ENCODE assay signal across 7 mouse cellular contexts in genomic region chr2:127247592-127248333, GRCm38 (mm10). TPM values are rescaled to one million over a fixed set of nuclear protein-coding genes. Genes with fewer than 3 reads are reported as not detected.
A peak's percentile ranks its signal among the peaks of the same experiment; 100 is the strongest.
DNase-seq lines count a peak whose midpoint lies in the region; ATAC-seq lines count a peak whose summit lies in the region.

Gene Ciao1, minus strand, starts transcription at chr2:127247816.
Gene Tmem127, plus strand, starts transcription at chr2:127247908.

- H3K36me3 ChIP-seq in embryonic facial prominence, embryonic 11.5 days (replicated peaks; ENCODE audit: control insufficient read depth, insufficient read depth, low read depth, low read length): peaks cover 3% of the 10 kb centered on the region
- peaks cover 54% of the 10 kb centered on the region for H3K36me3 ChIP-seq in limb, embryonic 10.5 days
- H3K36me3 ChIP-seq in midbrain, embryonic 13.5 days: peaks cover 37% of the 10 kb centered on the region

- peak within 1 kb of the TSS; percentile 86 for H3K4me3 ChIP-seq in embryonic facial prominence, embryonic 11.5 days (ENCODE audit: low read depth, low read length)
- peak within 1 kb of the TSS; percentile 98 for H3K4me3 ChIP-seq in limb, embryonic 10.5 days
- peak within 1 kb of the TSS; percentile 97 for H3K4me3 ChIP-seq in midbrain, embryonic 13.5 days (replicated peaks)

- peak within 1 kb of the TSS; percentile 97 for H3K4me2 ChIP-seq in embryonic facial prominence, embryonic 11.5 days (ENCODE audit: low read depth, low read length)
- H3K4me2 ChIP-seq in midbrain, embryonic 13.5 days (replicated peaks): peak within 1 kb of the TSS; percentile 99

- no peaks in the 10 kb centered on the region; the same call in 1 of the 2 replicates for H3K4me1 ChIP-seq in embryonic facial prominence, embryonic 11.5 days (ENCODE audit: control insufficient read depth, insufficient read depth, low read length)
- peaks cover 32% of the 10 kb centered on the region for H3K4me1 ChIP-seq in limb, embryonic 10.5 days
- peaks cover 36% of the 10 kb centered on the region for H3K4me1 ChIP-seq in midbrain, embryonic 13.5 days (replicated peaks)

- no peaks in the 10 kb centered on the region for H3K27me3 ChIP-seq in embryonic facial prominence, embryonic 11.5 days (ENCODE audit: control insufficient read depth, insufficient read depth, low read length)
- no peaks in the 10 kb centered on the region for H3K27me3 ChIP-seq in limb, embryonic 10.5 days (ENCODE audit: low read depth, poor library complexity, severe bottlenecking)
- no peaks in the 10 kb centered on the region for H3K27me3 ChIP-seq in midbrain, embryonic 13.5 days

- WGBS in embryonic facial prominence, embryonic 11.5 days: under 1% methylated on average over 52 of the region's 53 CpGs
- under 1% methylated on average over 53 of the region's 53 CpGs for WGBS in limb, embryonic 10.5 days
- under 1% methylated on average over 53 of the region's 53 CpGs for WGBS in midbrain, embryonic 13.5 days

- DNase-seq in adrenal gland, postnatal 14 days: peak; percentile 99
- DNase-seq in embryonic facial prominence, embryonic 11.5 days (ENCODE audit: low spot score): peak; percentile 99
- peak; percentile 98 for DNase-seq in kidney, adult 11 months
- DNase-seq in limb, embryonic 10.5 days (ENCODE audit: low spot score): peak; percentile 98
- peak; percentile 94 for DNase-seq in spleen, adult 12 weeks (ENCODE audit: low spot score)

- 0 out of 2 replicates have a peak within 1 kb of the TSS, but pooled peaks have one; percentile 41 for H3K27ac ChIP-seq in embryonic facial prominence, embryonic 11.5 days (replicated peaks; ENCODE audit: low read depth, low read length)
- peak within 1 kb of the TSS; percentile 85 for H3K27ac ChIP-seq in limb, embryonic 10.5 days
- H3K27ac ChIP-seq in midbrain, embryonic 13.5 days: peak within 1 kb of the TSS; percentile 81

- peak; percentile 98 for ATAC-seq in embryonic facial prominence, embryonic 11.5 days (replicated peaks; ENCODE audit: insufficient number of reproducible peaks, low FRiP score, low TSS enrichment, low read depth)
- peak; percentile 94 for ATAC-seq in granulocyte monocyte progenitor cell, adult 5-6 weeks (replicated peaks; ENCODE audit: poor library complexity, severe bottlenecking)
- ATAC-seq in midbrain, embryonic 13.5 days: peak; percentile 98

- H3K9ac ChIP-seq in embryonic facial prominence, embryonic 11.5 days (replicated peaks; ENCODE audit: low read length): peak within 1 kb of the TSS; percentile 86
- peak within 1 kb of the TSS; percentile 95 for H3K9ac ChIP-seq in midbrain, embryonic 13.5 days (replicated peaks)

- H3K9me3 ChIP-seq in embryonic facial prominence, embryonic 11.5 days (replicated peaks; ENCODE audit: control insufficient read depth, low read length): no peaks in the 10 kb centered on the region
- no peaks in the 10 kb centered on the region for H3K9me3 ChIP-seq in limb, embryonic 10.5 days (replicated peaks)
- no peaks in the 10 kb centered on the region for H3K9me3 ChIP-seq in midbrain, embryonic 13.5 days

RNA-seq across cellular contexts. Expression of gene Ciao1, which starts in this region (rescaled TPM):
- 93.5 and 101 TPM in 2 replicates for total RNA-seq in adrenal gland, postnatal 14 days (2021)
- 54.8 and 65.2 TPM in 2 replicates for polyA plus RNA-seq in embryonic facial prominence, embryonic 11.5 days (2014; fragmentation: Nextera tagmentation; extraction: Ambion mirVana)
- total RNA-seq in granulocyte monocyte progenitor cell, adult 5-6 weeks (2014; fragmentation: Nextera tagmentation): 36.3 and 47.4 TPM in 2 replicates
- total RNA-seq in granulocyte monocyte progenitor cell, adult 5-6 weeks (2017): 33.5 and 38.7 TPM in 2 replicates
- 58.8 and 58.9 TPM in 2 replicates for polyA plus RNA-seq in limb, embryonic 10.5 days (2016; fragmentation: Nextera tagmentation; extraction: Ambion mirVana)
- 64.0 and 68.4 TPM in 2 replicates for polyA plus RNA-seq in midbrain, embryonic 13.5 days (2015; fragmentation: Nextera tagmentation; extraction: Ambion mirVana)

RNA-seq across cellular contexts. Expression of gene Tmem127, which starts in this region (rescaled TPM):
- 65.1 and 65.3 TPM in 2 replicates for total RNA-seq in adrenal gland, postnatal 14 days (2021)
- 19.5 and 20.7 TPM in 2 replicates for polyA plus RNA-seq in embryonic facial prominence, embryonic 11.5 days (2014; fragmentation: Nextera tagmentation; extraction: Ambion mirVana)
- total RNA-seq in granulocyte monocyte progenitor cell, adult 5-6 weeks (2014; fragmentation: Nextera tagmentation): 12.8 and 18.8 TPM in 2 replicates
- 32.4 and 41.7 TPM in 2 replicates for total RNA-seq in granulocyte monocyte progenitor cell, adult 5-6 weeks (2017)
- polyA plus RNA-seq in limb, embryonic 10.5 days (2016; fragmentation: Nextera tagmentation; extraction: Ambion mirVana): 21.8 and 26.3 TPM in 2 replicates
- 43.9 and 44.6 TPM in 2 replicates for polyA plus RNA-seq in midbrain, embryonic 13.5 days (2015; fragmentation: Nextera tagmentation; extraction: Ambion mirVana)

Comparison
In these comparisons a context has a peak if more than half of its experiments do, and no peak if none do; other contexts are left out.
1. Peak in every context shown above with its lines: DNase-seq, ATAC-seq, H3K4me3 ChIP-seq and H3K27ac ChIP-seq.